Mouse (Mus musculus): ENCODE data around the gene Pcsk2. TPM values are rescaled to one million over a fixed set of nuclear protein-coding genes. Genes with fewer than 3 reads are reported as not detected.

Gene Pcsk2
- polyA plus RNA-seq (2015; fragmentation: Nextera tagmentation; extraction: Ambion mirVana) = 22.9 and 23.5 TPM in 2 replicates

GRCm38 (mm10) chr2:143545758-143546246 lies at the start of gene Pcsk2:
Gene Pcsk2 (plus strand): TSS chr2:143546156.
- WGBS = under 1% methylated on average over 44 of the region's 51 CpGs
- peak within 1 kb of the TSS; percentile 78 for H3K9ac ChIP-seq (replicated peaks)
- peak; percentile 96 for ATAC-seq

DNA sequence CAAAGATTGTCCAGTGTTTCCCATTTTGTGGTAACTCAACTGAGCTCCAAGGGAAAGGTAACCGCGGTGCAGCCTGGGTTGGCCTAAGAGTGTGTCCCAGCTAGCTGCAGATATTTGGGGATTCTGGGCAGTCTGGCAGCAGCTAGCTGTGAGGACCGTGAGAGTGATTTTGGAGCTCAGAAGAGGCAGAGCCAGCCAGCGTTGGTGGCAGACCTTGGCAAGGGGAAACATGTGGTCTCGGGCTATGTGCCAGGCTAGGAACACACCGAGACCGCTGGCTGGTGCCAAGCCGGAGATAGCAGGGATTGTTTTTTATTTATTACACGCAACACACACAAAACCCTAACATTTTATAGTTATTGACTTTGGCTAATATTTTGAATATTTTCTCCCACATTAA lies 45.1 kb upstream of the Pcsk2 start:
- Histone ChIP-seq H3K4me3 (replicated peaks) (no peak overlapping the region), H3K27me3 (no peaks in the 10 kb centered on the region), H3K36me3 (no peaks in the 10 kb centered on the region), H3K9ac (replicated peaks) (no peak overlapping the region), H3K4me1 (replicated peaks) (peaks cover 9% of the 10 kb centered on the region; the same call in 1 of the 2 replicates), H3K27ac (no peak overlapping the region), H3K4me2 (replicated peaks) (no peak overlapping the region), H3K9me3 (no peaks in the 10 kb centered on the region)
- no peak for ATAC-seq
- WGBS = 92% methylated on average over 9 of the region's 9 CpGs

More at GRCm38 (mm10) chr2:143545758-143546246, at the start of gene Pcsk2:
- Histone ChIP-seq H3K4me2 (replicated peaks) (peak within 1 kb of the TSS; percentile 83), H3K36me3 (no peaks in the 10 kb centered on the region), H3K27me3 (peaks cover 28% of the 10 kb centered on the region), H3K4me3 (replicated peaks) (peak within 1 kb of the TSS; percentile 60), H3K9me3 (no peaks in the 10 kb centered on the region), H3K4me1 (replicated peaks) (peaks cover 33% of the 10 kb centered on the region), H3K27ac (peak within 1 kb of the TSS; percentile 94)

DNA sequence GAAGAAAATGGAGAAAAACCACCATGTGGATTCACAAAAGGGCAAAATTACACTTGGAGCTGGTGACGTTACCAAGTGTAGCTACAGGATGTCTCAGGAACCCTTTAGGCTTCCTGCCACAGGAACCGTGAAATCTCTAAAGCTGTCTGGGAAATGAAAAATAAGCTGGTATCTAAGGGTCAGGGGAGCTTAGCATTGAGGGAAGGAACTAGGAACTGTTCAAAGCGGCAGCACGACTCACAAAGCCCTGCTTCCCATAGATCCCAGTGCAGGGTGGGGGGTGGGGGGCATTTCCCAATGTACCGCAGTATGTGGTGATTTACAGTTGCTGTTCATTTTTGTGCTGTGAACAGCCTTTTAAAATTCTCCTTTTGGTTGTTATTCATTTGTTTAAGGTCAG lies 44.2 kb upstream of the Pcsk2 start:
- peak; percentile 70 for ATAC-seq
- no peaks in the 10 kb centered on the region for H3K9me3 ChIP-seq
- H3K27me3 ChIP-seq = no peaks in the 10 kb centered on the region
- no peak overlapping the region for H3K9ac ChIP-seq (replicated peaks)
- H3K4me2 ChIP-seq (replicated peaks) = no peak overlapping the region
- peaks cover 9% of the 10 kb centered on the region; the same call in 1 of the 2 replicates for H3K4me1 ChIP-seq (replicated peaks)
- H3K36me3 ChIP-seq = no peaks in the 10 kb centered on the region
- peak overlapping the region; percentile 77 for H3K27ac ChIP-seq
- 29% methylated on average over 5 of the region's 5 CpGs for WGBS
- no peak overlapping the region for H3K4me3 ChIP-seq (replicated peaks)

- H3K4me3 ChIP-seq (replicated peaks) = no peak overlapping the region
- H3K4me2 ChIP-seq (replicated peaks) = no peak overlapping the region
- no peaks in the 10 kb centered on the region for H3K27me3 ChIP-seq
- no peak overlapping the region for H3K9ac ChIP-seq (replicated peaks)
- peak overlapping the region; percentile 77 for H3K27ac ChIP-seq
- ATAC-seq = peak; percentile 85
- 27% methylated on average over 3 of the region's 3 CpGs for WGBS
- no peaks in the 10 kb centered on the region for H3K9me3 ChIP-seq
- H3K36me3 ChIP-seq = no peaks in the 10 kb centered on the region
- H3K4me1 ChIP-seq (replicated peaks) = peaks cover 9% of the 10 kb centered on the region; the same call in 1 of the 2 replicates
These were observed 43.8 kb upstream of the Pcsk2 start for GRCm38 (mm10) chr2:143502203-143502602.

DNA sequence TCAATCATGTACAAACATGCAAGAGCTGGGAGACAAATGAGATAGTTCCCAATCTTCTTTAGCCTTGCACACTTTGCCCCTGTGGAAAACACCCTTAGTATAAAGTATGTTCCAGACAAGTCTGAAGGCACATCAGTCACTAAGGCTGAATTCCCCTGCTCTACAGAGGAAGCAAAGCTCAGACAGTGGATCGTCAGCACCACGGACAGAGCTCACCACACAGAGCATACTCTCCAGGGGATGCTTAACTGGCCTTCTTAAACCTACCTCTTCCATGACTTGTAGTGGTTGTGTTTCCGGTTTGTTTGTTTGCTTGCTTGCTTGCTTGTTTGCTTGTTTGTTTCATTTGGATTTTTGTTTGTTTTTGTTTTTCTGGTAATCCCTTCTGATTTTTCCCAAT lies 9.5 kb upstream of the Pcsk2 start:
- Histone ChIP-seq H3K27ac (no peak overlapping the region), H3K9ac (replicated peaks) (no peak overlapping the region), H3K4me3 (replicated peaks) (no peak overlapping the region), H3K36me3 (no peaks in the 10 kb centered on the region), H3K9me3 (no peaks in the 10 kb centered on the region), H3K4me2 (replicated peaks) (no peak overlapping the region), H3K4me1 (replicated peaks) (no peaks in the 10 kb centered on the region), H3K27me3 (no peaks in the 10 kb centered on the region)
- ATAC-seq = no peak
- 15% methylated on average over 3 of the region's 3 CpGs for WGBS

DNA sequence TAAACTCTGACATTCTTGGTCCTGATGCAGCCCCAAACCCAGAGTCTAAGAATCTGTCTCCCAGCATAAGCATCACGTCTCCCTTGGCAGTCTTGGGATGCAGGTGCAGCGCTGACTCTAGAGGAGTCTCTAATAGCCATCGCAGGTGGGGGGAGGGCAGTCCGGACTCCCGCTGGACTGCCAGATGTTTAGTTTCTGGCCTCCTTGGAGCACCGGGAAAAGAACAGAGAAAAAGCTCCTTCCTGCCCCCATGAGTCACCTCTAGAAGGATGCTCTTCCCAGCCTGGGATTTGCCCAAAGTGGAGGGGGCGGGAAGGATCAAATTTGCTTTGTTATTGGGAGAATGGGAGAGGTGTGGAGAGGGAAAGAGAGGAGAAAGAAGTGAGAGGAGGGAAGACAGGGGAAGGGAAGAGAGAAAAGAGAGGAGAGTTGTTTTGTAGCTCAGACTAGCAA lies 631 bp upstream of the Pcsk2 start:
- H3K4me2 ChIP-seq (replicated peaks) = peak overlapping the region; percentile 83
- peak; percentile 63 for ATAC-seq
- no peaks in the 10 kb centered on the region for H3K36me3 ChIP-seq
- H3K9me3 ChIP-seq = no peaks in the 10 kb centered on the region
- WGBS = 0% methylated on average over 7 of the region's 7 CpGs
- H3K27me3 ChIP-seq = peaks cover 28% of the 10 kb centered on the region
- peak overlapping the region; percentile 60 for H3K4me3 ChIP-seq (replicated peaks)
- H3K4me1 ChIP-seq (replicated peaks) = peaks cover 33% of the 10 kb centered on the region
- peak overlapping the region; percentile 94 for H3K27ac ChIP-seq
- H3K9ac ChIP-seq (replicated peaks) = peak overlapping the region; percentile 78

DNA sequence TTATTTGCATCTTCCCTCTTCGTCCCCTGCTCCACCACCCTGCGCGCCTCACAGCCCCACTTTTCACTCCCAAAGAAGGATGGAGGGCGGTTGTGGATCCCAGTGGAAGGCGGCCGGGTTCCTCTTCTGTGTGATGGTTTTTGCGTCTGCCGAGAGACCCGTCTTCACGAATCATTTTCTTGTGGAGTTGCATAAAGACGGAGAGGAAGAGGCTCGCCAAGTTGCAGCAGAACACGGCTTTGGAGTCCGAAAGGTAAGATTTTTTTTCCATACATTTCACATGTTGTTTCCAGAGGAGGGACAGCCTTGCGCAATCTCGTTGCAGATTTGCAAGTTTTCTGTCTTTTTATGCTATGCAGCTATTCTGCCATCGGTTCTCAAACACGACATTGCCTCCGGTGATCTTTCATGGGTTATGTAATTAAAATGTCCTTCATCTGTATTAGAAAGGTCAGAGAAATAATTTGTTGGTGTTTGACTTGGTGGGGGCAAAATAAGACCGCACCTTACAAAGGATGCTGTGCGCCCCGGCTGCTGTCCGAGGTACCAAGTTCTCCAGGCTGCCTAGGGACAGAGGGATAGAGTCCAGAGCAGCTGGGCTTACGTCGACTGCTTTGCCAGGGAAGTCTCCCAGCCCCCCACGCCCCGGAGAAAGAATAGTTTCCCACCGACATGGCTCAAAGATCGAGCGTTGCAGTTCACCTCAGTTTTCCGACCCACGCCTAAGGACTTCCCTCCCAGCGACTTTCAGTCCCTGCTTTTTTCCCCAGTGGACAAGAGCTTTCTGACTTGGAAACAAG lies 656 bp downstream of the Pcsk2 start:
- no peak for ATAC-seq

GRCm38 (mm10) chr2:143547251-143548090 lies 1.5 kb downstream of the Pcsk2 start:
- ATAC-seq = no peak
- Histone ChIP-seq H3K27ac (no peak overlapping the region), H3K36me3 (no peaks in the 10 kb centered on the region)

More for the DNA sequence above, 656 bp downstream of the Pcsk2 start:
- Histone ChIP-seq H3K9me3 (no peaks in the 10 kb centered on the region), H3K4me2 (replicated peaks) (peak overlapping the region; percentile 83), H3K27me3 (peaks cover 28% of the 10 kb centered on the region), H3K27ac (peak overlapping the region; percentile 94), H3K36me3 (no peaks in the 10 kb centered on the region), H3K4me3 (replicated peaks) (peak overlapping the region; percentile 60), H3K9ac (replicated peaks) (peak overlapping the region; percentile 78), H3K4me1 (replicated peaks) (peaks cover 33% of the 10 kb centered on the region)
- WGBS = under 1% methylated on average over 33 of the region's 33 CpGs

GRCm38 (mm10) chr2:143560384-143560783 lies 14.4 kb downstream of the Pcsk2 start:
- no peak overlapping the region for H3K9ac ChIP-seq (replicated peaks)
- H3K4me1 ChIP-seq (replicated peaks) = no peaks in the 10 kb centered on the region
- no peaks in the 10 kb centered on the region for H3K36me3 ChIP-seq
- H3K4me2 ChIP-seq (replicated peaks) = no peak overlapping the region
- ATAC-seq = no peak
- no peak overlapping the region for H3K4me3 ChIP-seq (replicated peaks)
- 75% methylated on average over 4 of the region's 4 CpGs for WGBS
- H3K27me3 ChIP-seq = no peaks in the 10 kb centered on the region
- no peaks in the 10 kb centered on the region for H3K9me3 ChIP-seq
- H3K27ac ChIP-seq = no peak overlapping the region

More at GRCm38 (mm10) chr2:143547251-143548090, 1.5 kb downstream of the Pcsk2 start:
- under 1% methylated on average over 32 of the region's 32 CpGs for WGBS
- peaks cover 28% of the 10 kb centered on the region for H3K27me3 ChIP-seq
- peak overlapping the region; percentile 60 for H3K4me3 ChIP-seq (replicated peaks)
- H3K9ac ChIP-seq (replicated peaks) = peak overlapping the region; percentile 78
- H3K4me2 ChIP-seq (replicated peaks) = peak overlapping the region; percentile 83
- H3K9me3 ChIP-seq = no peaks in the 10 kb centered on the region
- H3K4me1 ChIP-seq (replicated peaks) = peaks cover 33% of the 10 kb centered on the region

DNA sequence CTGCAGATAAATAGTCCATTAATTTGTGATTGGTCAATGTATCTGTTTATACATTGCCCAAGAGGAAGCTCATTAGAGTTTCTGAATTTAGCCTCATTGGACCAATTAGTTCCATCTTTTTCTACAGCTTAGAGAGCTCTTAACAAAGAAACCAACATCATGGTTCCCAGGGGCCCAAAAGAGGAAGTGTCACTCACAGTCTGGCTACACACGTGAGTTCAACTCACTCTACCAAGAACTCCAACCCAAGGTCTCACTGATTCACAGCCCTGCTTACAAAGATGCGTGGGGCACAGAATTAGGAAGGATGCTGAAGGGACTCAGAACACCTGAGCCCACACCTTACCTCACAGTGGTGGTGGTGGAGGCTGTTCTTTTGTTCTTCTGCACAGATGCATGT lies 19.1 kb downstream of the Pcsk2 start:
- Histone ChIP-seq H3K4me1 (replicated peaks) (no peaks in the 10 kb centered on the region), H3K36me3 (no peaks in the 10 kb centered on the region), H3K27me3 (no peaks in the 10 kb centered on the region), H3K4me3 (replicated peaks) (no peak overlapping the region), H3K9me3 (no peaks in the 10 kb centered on the region), H3K4me2 (replicated peaks) (no peak overlapping the region), H3K9ac (replicated peaks) (no peak overlapping the region), H3K27ac (no peak overlapping the region)
- no peak for ATAC-seq
- 71% methylated on average over 2 of the region's 2 CpGs for WGBS

GRCm38 (mm10) chr2:143565961-143566360 lies 20.0 kb downstream of the Pcsk2 start:
- H3K27ac ChIP-seq = no peak overlapping the region
- ATAC-seq = no peak
- no peaks in the 10 kb centered on the region for H3K9me3 ChIP-seq
- H3K27me3 ChIP-seq = no peaks in the 10 kb centered on the region
- H3K4me1 ChIP-seq (replicated peaks) = no peaks in the 10 kb centered on the region
- H3K4me3 ChIP-seq (replicated peaks) = no peak overlapping the region
- no peaks in the 10 kb centered on the region for H3K36me3 ChIP-seq
- no peak overlapping the region for H3K4me2 ChIP-seq (replicated peaks)
- WGBS = 90% methylated on average over 6 of the region's 6 CpGs
- H3K9ac ChIP-seq (replicated peaks) = no peak overlapping the region

DNA sequence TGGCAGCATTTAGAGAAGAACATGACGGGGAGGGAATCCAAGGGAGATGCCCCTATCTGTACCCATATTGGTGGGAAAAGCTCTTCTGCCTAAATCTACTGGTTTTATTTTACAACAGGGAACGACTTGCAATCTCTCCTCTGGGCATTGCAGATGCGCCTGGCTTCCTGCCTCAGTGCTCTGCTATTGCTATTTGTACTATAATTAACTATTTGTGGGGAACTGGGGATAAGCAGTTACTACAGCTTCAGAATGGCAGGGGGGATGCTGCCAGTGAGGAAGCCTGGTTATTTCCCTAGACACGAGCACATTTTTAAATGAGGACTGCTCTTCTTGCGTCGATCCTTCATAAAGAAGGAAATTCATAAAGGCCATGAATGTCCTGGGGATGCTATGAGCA lies 39.4 kb downstream of the Pcsk2 start:
- no peak for ATAC-seq
- no peak overlapping the region for H3K4me2 ChIP-seq (replicated peaks)
- H3K4me1 ChIP-seq (replicated peaks) = peaks cover 10% of the 10 kb centered on the region; the same call in 1 of the 2 replicates
- no peaks in the 10 kb centered on the region for H3K9me3 ChIP-seq
- no peak overlapping the region for H3K4me3 ChIP-seq (replicated peaks)
- no peaks in the 10 kb centered on the region for H3K36me3 ChIP-seq
- no peak overlapping the region for H3K9ac ChIP-seq (replicated peaks)
- WGBS = 83% methylated on average over 6 of the region's 6 CpGs
- H3K27me3 ChIP-seq = no peaks in the 10 kb centered on the region
- H3K27ac ChIP-seq = no peak overlapping the region

Measured in midbrain, embryonic 13.5 days (tissue).